Mouse (Mus musculus): ENCODE data around the gene Ier2. TPM values are rescaled to one million over a fixed set of nuclear protein-coding genes. Genes with fewer than 3 reads are reported as not detected.

The Ier2 gene
- polyA plus RNA-seq, 1 experiment from 2014 or later = 29.3 TPM

DNA sequence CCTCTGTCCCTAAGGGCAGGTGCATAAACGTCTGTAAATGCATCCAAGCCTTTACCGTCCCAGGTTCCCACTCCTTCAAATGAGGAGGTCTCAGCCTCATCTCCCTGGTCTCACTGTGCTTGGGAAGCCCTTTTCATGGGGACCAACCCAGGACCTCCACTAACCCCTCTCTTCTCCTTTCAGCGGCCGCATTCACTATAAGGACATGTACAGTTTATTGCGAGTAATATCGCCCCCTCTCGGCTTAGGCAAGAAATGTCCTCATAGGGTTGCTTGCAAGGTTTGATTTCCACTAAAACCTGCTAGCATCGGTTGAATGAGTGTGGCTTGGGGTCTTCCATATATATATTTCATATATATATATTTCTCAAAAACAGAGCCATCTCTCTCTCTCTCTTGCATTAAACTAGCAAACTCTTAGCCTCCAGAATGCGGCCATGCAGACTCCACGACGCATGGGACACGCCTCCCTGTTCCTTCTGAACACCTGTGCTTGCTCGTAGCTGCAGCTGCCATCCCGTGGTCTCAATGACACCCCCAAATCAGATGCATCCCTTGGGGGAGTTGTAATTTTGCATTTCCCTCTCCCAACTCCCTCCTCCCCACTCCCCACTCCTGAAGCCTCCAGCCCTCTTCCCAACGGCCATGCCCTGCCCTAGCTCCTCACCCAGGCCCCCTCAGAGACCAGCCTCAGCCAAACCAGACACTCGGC is 48.0 kb downstream of the Ier2 start:
- Histone ChIP-seq H3K27me3 (replicated peaks; ENCODE audit: control insufficient read depth, insufficient read depth, low read length) (no peaks in the 10 kb centered on the region), H3K4me1 (ENCODE audit: control insufficient read depth, insufficient read depth, low read length) (peaks cover 2% of the 10 kb centered on the region), H3K4me2 (ENCODE audit: low read length) (no peak overlapping the region), H3K27ac (ENCODE audit: low read depth, low read length) (no peak overlapping the region), H3K9me3 (replicated peaks; ENCODE audit: control insufficient read depth, low read length) (no peaks in the 10 kb centered on the region), H3K36me3 (ENCODE audit: control insufficient read depth, insufficient read depth, low read length) (0 out of 2 replicates have a peak, but pooled peaks cover 4% of the 10 kb centered on the region), H3K4me3 (ENCODE audit: low read depth, low read length) (no peak overlapping the region), H3K9ac (ENCODE audit: low read length) (no peak overlapping the region)
- ATAC-seq (no peak), DNase-seq (ENCODE audit: low spot score) (peak; percentile 65)
- WGBS = 36% methylated on average over 16 of the region's 16 CpGs

Other genes with a start within 250 kb of the Ier2 start
- 47.8 and 52.3 TPM in 2 replicates for gene Trmt1, start 23.5 kb upstream of the Ier2 start, polyA plus RNA-seq (2014; fragmentation: Nextera tagmentation; extraction: Ambion mirVana)
- 17.0 and 17.6 TPM in 2 replicates for gene Nacc1, start 25.0 kb upstream of the Ier2 start, polyA plus RNA-seq (2014; fragmentation: Nextera tagmentation; extraction: Ambion mirVana)
- gene Lyl1, start 38.6 kb upstream of the Ier2 start, polyA plus RNA-seq (2014; fragmentation: Nextera tagmentation; extraction: Ambion mirVana) = 2.9 and 3.8 TPM in 2 replicates
- 1.5 and 1.7 TPM in 2 replicates for gene G430095P16Rik, start 60.2 kb upstream of the Ier2 start, polyA plus RNA-seq (2014; fragmentation: Nextera tagmentation; extraction: Ambion mirVana)
- gene Nfix, start 137.5 kb upstream of the Ier2 start, polyA plus RNA-seq (2014; fragmentation: Nextera tagmentation; extraction: Ambion mirVana) = 237 and 318 TPM in 2 replicates
- gene Dand5, start 160.0 kb upstream of the Ier2 start, polyA plus RNA-seq (2014; fragmentation: Nextera tagmentation; extraction: Ambion mirVana) = 8.6 and 9.4 TPM in 2 replicates
- gene Gadd45gip1, start 168.7 kb upstream of the Ier2 start, polyA plus RNA-seq (2014; fragmentation: Nextera tagmentation; extraction: Ambion mirVana) = 35.2 and 41.3 TPM in 2 replicates
- 87.3 and 88.1 TPM in 2 replicates for gene Rad23a, start 177.8 kb upstream of the Ier2 start, polyA plus RNA-seq (2014; fragmentation: Nextera tagmentation; extraction: Ambion mirVana)
- gene Calr, start 184.1 kb upstream of the Ier2 start, polyA plus RNA-seq (2014; fragmentation: Nextera tagmentation; extraction: Ambion mirVana) = 514 and 606 TPM in 2 replicates
- gene Farsa, start 194.1 kb upstream of the Ier2 start, polyA plus RNA-seq (2014; fragmentation: Nextera tagmentation; extraction: Ambion mirVana) = 92.3 and 102 TPM in 2 replicates
- gene Syce2, start 209.3 kb upstream of the Ier2 start, polyA plus RNA-seq (2014; fragmentation: Nextera tagmentation; extraction: Ambion mirVana) = 58.0 and 71.5 TPM in 2 replicates
- gene Gcdh, start 231.1 kb upstream of the Ier2 start, polyA plus RNA-seq (2014; fragmentation: Nextera tagmentation; extraction: Ambion mirVana) = 27.1 and 30.0 TPM in 2 replicates
- gene Klf1, start 239.1 kb upstream of the Ier2 start, polyA plus RNA-seq (2014; fragmentation: Nextera tagmentation; extraction: Ambion mirVana) = 0.74 and 0.99 TPM in 2 replicates
- gene Dnase2a, start 245.7 kb upstream of the Ier2 start, polyA plus RNA-seq (2014; fragmentation: Nextera tagmentation; extraction: Ambion mirVana) = 4.8 and 5.5 TPM in 2 replicates

Measured in forebrain, embryonic 14.5 days (tissue).